ENCODE assay signal across 17 mouse cellular contexts in genomic region chr1:71990936-71991335, GRCm38 (mm10).
DNase-seq lines count a peak whose midpoint lies in the region; ATAC-seq and TF ChIP-seq lines count a peak whose summit lies in the region.
"Had no signal": no experiment of that assay in that cellular context is flagged by ENCODE, and none has a peak within 500 bp of the region (broad histone marks: within the 10 kb centered on the region; RNA-seq: fewer than 3 reads in every experiment).

No protein-coding gene starts in this region.

- H3K9ac ChIP-seq in kidney, embryonic 14.5 days (ENCODE audit: low read depth, low read length), result no peak overlapping the region
- no peak overlapping the region for H3K9ac ChIP-seq in lung, postnatal 0 days (replicated peaks; ENCODE audit: low read depth)

- WGBS in heart, embryonic 10.5 days, result 87% methylated on average over 3 of the region's 3 CpGs
- WGBS in kidney, embryonic 14.5 days, result 36% methylated on average over 3 of the region's 3 CpGs
- WGBS in lung, postnatal 0 days, result 80% methylated on average over 3 of the region's 3 CpGs

- H3K27me3 ChIP-seq in heart, embryonic 10.5 days (ENCODE audit: insufficient read depth, poor library complexity, severe bottlenecking), result no peaks in the 10 kb centered on the region
- no peaks in the 10 kb centered on the region for H3K27me3 ChIP-seq in kidney, embryonic 14.5 days (ENCODE audit: control insufficient read depth, insufficient read depth, low read length)
- no peaks in the 10 kb centered on the region for H3K27me3 ChIP-seq in lung, postnatal 0 days (replicated peaks; ENCODE audit: insufficient read depth, low read length)
- H3K27me3 ChIP-seq: CH12.LX, Patski had no signal

- TF ChIP-seq CTCF in lung, postnatal 0 days (IDR thresholded peaks at IDR 0.05), result no peak

- no peak for TF ChIP-seq EP300 in lung, postnatal 0 days (IDR thresholded peaks at IDR 0.05)

- H3K9me3 ChIP-seq in heart, embryonic 10.5 days, result no peaks in the 10 kb centered on the region
- H3K9me3 ChIP-seq in kidney, embryonic 14.5 days (ENCODE audit: control insufficient read depth, low read length), result no peaks in the 10 kb centered on the region
- no peaks in the 10 kb centered on the region for H3K9me3 ChIP-seq in lung, postnatal 0 days (ENCODE audit: low read length)
- H3K9me3 ChIP-seq: G1E had no signal

- no peaks in the 10 kb centered on the region for H3K4me1 ChIP-seq in heart, embryonic 10.5 days
- no peaks in the 10 kb centered on the region for H3K4me1 ChIP-seq in kidney, embryonic 14.5 days (ENCODE audit: control insufficient read depth, insufficient read depth, low read length)
- H3K4me1 ChIP-seq in lung, postnatal 0 days (ENCODE audit: insufficient read depth, low read depth, low read length), result no peaks in the 10 kb centered on the region

- DNase-seq in heart, adult 11 months, result peak; percentile 61
- no peak for DNase-seq in heart, embryonic 10.5 days (ENCODE audit: low spot score)
- DNase-seq in kidney, adult 8-10 months, result no peak
- peak; percentile 28 for DNase-seq in lung, postnatal 0 days (ENCODE audit: low spot score)
- DNase-seq in lung, postnatal 36 days, result no peak
- DNase-seq: adrenal gland, adult 8-10 months; adrenal gland, postnatal 10 days; adrenal gland, postnatal 25 days; cerebellum, adult 11 months; cerebellum, adult 11-12 months; cerebellum, adult 18-20 months had no signal

- no peak overlapping the region for H3K27ac ChIP-seq in heart, embryonic 10.5 days
- H3K27ac ChIP-seq in kidney, embryonic 14.5 days (ENCODE audit: low read depth, low read length), result no peak overlapping the region
- no peak overlapping the region for H3K27ac ChIP-seq in lung, postnatal 0 days (ENCODE audit: low read length)

- peak; percentile 55; the same call in 1 of the 2 replicates for ATAC-seq in kidney, embryonic 14.5 days (ENCODE audit: low FRiP score, low TSS enrichment)
- peak; percentile 57; the same call in 1 of the 2 replicates for ATAC-seq in lung, postnatal 0 days
- ATAC-seq: activated CD4-positive, CD25-positive, alpha-beta regulatory T cell, adult 4 months; CD4-positive, CD25-positive, alpha-beta regulatory T cell, adult 4 months; Patski had no signal

- H3K4me3 ChIP-seq in heart, embryonic 10.5 days, result no peak overlapping the region
- H3K4me3 ChIP-seq in kidney, embryonic 14.5 days (ENCODE audit: low read length), result no peak overlapping the region
- no peak overlapping the region for H3K4me3 ChIP-seq in lung, postnatal 0 days (ENCODE audit: low read depth, low read length)

- no peaks in the 10 kb centered on the region for H3K36me3 ChIP-seq in heart, embryonic 10.5 days
- H3K36me3 ChIP-seq in kidney, embryonic 14.5 days (ENCODE audit: control insufficient read depth, insufficient read depth, low read length), result no peaks in the 10 kb centered on the region
- H3K36me3 ChIP-seq in lung, postnatal 0 days (ENCODE audit: insufficient read depth, low read length), result no peaks in the 10 kb centered on the region
- H3K36me3 ChIP-seq: G1E had no signal

- H3K4me2 ChIP-seq in kidney, embryonic 14.5 days (replicated peaks; ENCODE audit: low read depth, low read length), result no peak overlapping the region
- H3K4me2 ChIP-seq in lung, postnatal 0 days (replicated peaks; ENCODE audit: low read depth, low read length), result no peak overlapping the region

Comparison
In these comparisons a context has a peak if more than half of its experiments do, and no peak if none do; other contexts are left out.
1. DNase-seq: peak in heart, adult 11 months (single experiment) and lung, postnatal 0 days (single experiment); none in heart, embryonic 10.5 days (single experiment), kidney, adult 8-10 months (0 of 2) and lung, postnatal 36 days (single experiment).